Mouse (Mus musculus): ENCODE data around the gene Ddx46. TPM values are rescaled to one million over a fixed set of nuclear protein-coding genes. Genes with fewer than 3 reads are reported as not detected.
"Not testable (repeated sequence)": the region's sequence is repeated elsewhere in the genome, so short reads cannot be mapped to it uniquely, and the experiment has no call there.

Ddx46 gene
- polyA plus RNA-seq, 1 experiment = 13.0 TPM

DNA sequence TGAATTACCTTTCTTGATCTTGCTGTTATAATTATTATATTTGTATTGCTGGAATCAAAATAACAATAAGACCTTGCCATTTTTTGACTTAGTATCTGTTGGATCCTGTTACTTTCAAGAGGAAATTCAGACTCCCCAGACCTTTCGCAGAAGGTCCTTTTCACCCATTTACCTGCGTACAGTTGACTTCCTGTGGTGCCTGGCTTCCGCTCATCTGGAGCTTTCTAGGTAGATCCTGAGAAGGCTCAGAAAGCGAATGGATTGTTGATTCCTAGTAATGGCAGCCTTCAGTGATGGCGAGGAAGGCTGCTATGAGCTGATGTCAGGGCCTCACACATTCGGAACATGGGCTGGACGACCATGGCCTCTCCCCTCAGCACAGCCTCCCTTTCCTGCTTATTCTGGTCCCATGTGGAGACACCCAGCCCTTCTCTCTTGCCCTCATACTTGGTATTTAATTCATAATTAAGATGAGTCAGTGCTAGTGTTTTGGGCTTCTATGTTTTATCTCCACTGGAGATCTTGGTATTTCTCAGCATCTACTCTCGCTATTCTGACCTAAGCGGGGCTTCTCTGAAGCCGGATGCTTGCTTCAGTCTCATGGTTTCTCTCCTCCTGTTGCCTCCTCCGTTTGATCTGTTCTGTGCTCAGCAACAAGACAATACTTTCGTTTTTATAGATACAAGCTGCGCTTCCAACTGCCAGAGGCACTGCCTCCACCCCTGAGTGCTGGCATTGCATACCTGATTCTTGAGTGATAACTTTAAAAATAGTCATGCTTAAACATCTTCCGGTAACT is 1.6 kb downstream of the Ddx46 start:
- no peaks in the 10 kb centered on the region for H3K4me1 ChIP-seq (ENCODE audit: control insufficient read depth, insufficient read depth, low read length)
- no peak overlapping the region for H3K27ac ChIP-seq (ENCODE audit: insufficient read depth, low read depth, low read length)
- TF ChIP-seq POLR2A (IDR thresholded peaks at IDR 0.05; ENCODE audit: low read depth, low read length) (no peak), CTCF (conservative IDR thresholded peaks at IDR 0.05; ENCODE audit: insufficient read depth, insufficient read length, low read depth, low read length) (no peak)
- 86% methylated on average over 14 of the region's 14 CpGs for WGBS
- no peaks in the 10 kb centered on the region for H3K27me3 ChIP-seq (replicated peaks; ENCODE audit: control insufficient read depth, insufficient read depth, low read length)
- H3K4me3 ChIP-seq (ENCODE audit: insufficient read depth, low read depth, low read length) = no peak overlapping the region
- DNase-seq = no peak
- no peaks in the 10 kb centered on the region; the same call in 1 of the 2 replicates for H3K36me3 ChIP-seq (ENCODE audit: control insufficient read depth, insufficient read depth, low read length)

DNA sequence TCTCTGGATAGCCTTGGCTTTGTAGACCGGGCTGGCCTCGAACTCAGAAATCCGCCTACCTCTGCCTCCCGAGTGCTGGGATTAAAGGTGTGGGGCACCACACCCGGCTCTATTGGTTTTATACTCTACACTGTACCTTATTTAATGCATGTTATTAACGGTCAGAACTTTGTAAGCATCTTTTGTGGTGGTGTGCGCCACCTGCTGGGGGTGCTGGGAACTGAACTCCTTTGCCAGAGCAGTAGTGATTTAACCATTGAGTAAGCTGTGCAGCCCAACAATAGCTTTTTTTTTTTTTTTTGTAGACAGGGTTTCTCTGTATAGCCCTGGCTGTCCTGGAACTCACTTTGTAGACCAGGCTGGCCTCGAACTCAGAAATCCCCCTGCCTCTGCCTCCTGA is 5.7 kb downstream of the Ddx46 start:
- not testable (repeated sequence) for H3K4me3 ChIP-seq (ENCODE audit: insufficient read depth, low read depth, low read length); H3K27me3 ChIP-seq (replicated peaks; ENCODE audit: control insufficient read depth, insufficient read depth, low read length); H3K27ac ChIP-seq (ENCODE audit: insufficient read depth, low read depth, low read length); H3K4me1 ChIP-seq (ENCODE audit: control insufficient read depth, insufficient read depth, low read length); H3K36me3 ChIP-seq (ENCODE audit: control insufficient read depth, insufficient read depth, low read length)
- DNase-seq = peak; percentile 83
- peak; percentile 82 for TF ChIP-seq CTCF (conservative IDR thresholded peaks at IDR 0.05; ENCODE audit: insufficient read depth, insufficient read length, low read depth, low read length)
- 38% methylated on average over 8 of the region's 8 CpGs for WGBS

DNA sequence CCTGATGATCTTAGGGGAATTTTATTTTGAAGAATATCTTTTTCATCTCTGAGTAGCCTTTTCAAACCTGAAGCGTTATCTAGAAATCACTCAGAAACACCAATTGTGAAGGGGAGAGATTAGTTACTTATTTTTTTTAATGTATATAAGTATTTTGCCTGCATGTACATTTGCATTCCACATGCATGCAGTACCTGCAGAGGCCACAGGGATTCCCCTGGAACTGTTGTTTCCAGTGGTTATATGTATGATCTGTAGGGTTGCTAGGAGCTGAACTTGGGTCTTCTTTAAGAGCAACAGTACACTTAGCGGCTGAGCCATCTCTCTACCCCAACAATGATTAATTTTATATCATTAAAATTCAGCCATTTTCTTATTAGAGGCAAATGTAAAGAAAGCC is 9.7 kb downstream of the Ddx46 start:
- Histone ChIP-seq H3K36me3 (ENCODE audit: control insufficient read depth, insufficient read depth, low read length) (peaks cover 4% of the 10 kb centered on the region; the same call in 1 of the 2 replicates), H3K4me1 (ENCODE audit: control insufficient read depth, insufficient read depth, low read length) (no peaks in the 10 kb centered on the region), H3K27ac (ENCODE audit: insufficient read depth, low read depth, low read length) (no peak overlapping the region), H3K4me3 (ENCODE audit: insufficient read depth, low read depth, low read length) (no peak overlapping the region), H3K27me3 (replicated peaks; ENCODE audit: control insufficient read depth, insufficient read depth, low read length) (no peaks in the 10 kb centered on the region)
- WGBS = 83% methylated on average over 2 of the region's 2 CpGs
- DNase-seq = no peak
- no peak for TF ChIP-seq CTCF (conservative IDR thresholded peaks at IDR 0.05; ENCODE audit: insufficient read depth, insufficient read length, low read depth, low read length)
- no peak for TF ChIP-seq POLR2A (IDR thresholded peaks at IDR 0.05; ENCODE audit: low read depth, low read length)

DNA sequence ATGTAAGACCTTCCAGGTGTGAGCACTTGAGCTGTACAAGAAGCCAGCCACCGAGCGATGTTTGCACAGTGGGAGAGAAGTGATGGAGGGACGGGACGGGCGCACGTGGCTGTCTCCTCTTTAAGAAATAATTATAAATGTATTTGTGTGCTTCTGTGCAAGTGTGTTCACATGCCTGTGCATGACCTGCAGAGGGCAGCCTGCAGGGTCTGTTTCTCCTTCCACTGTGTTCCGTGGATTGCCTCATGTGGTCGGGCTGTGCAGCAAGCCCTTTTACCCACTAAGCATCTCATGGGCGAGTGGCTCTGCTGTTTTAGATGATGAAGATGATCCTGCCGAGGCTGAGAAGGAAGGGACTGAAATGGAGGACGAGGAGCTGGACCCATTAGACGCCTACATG is 15.3 kb downstream of the Ddx46 start:
- TF ChIP-seq CTCF (conservative IDR thresholded peaks at IDR 0.05; ENCODE audit: insufficient read depth, insufficient read length, low read depth, low read length) (peak; percentile 36), POLR2A (IDR thresholded peaks at IDR 0.05; ENCODE audit: low read depth, low read length) (no peak)
- WGBS = 83% methylated on average over 12 of the region's 12 CpGs
- peaks cover 9% of the 10 kb centered on the region for H3K36me3 ChIP-seq (ENCODE audit: control insufficient read depth, insufficient read depth, low read length)
- no peaks in the 10 kb centered on the region for H3K4me1 ChIP-seq (ENCODE audit: control insufficient read depth, insufficient read depth, low read length)
- H3K27me3 ChIP-seq (replicated peaks; ENCODE audit: control insufficient read depth, insufficient read depth, low read length) = no peaks in the 10 kb centered on the region
- no peak overlapping the region for H3K27ac ChIP-seq (ENCODE audit: insufficient read depth, low read depth, low read length)
- H3K4me3 ChIP-seq (ENCODE audit: insufficient read depth, low read depth, low read length) = no peak overlapping the region
- no peak for DNase-seq

DNA sequence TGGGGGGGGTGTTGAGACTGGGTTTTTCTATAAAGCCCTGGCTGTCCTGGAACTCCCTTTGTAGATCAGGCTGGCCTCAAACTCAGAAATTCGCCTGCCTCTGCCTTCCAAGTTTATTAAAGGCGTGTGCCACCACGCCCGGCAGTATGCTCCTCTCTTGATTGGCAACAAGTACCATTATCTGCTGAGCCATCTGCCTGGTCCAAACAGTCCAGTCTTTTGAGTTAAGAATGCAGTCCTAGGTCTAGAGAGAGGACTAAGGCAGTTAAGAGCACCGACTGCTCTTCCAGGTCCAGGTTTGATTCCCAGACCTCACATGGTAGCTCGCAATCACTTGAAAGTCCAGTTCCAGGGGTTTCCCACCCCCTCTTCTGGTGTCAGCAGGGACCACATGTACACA is 16.2 kb downstream of the Ddx46 start:
- 94% methylated on average over 6 of the region's 6 CpGs for WGBS
- TF ChIP-seq CTCF (conservative IDR thresholded peaks at IDR 0.05; ENCODE audit: insufficient read depth, insufficient read length, low read depth, low read length) = no peak
- TF ChIP-seq POLR2A (IDR thresholded peaks at IDR 0.05; ENCODE audit: low read depth, low read length) = no peak

DNA sequence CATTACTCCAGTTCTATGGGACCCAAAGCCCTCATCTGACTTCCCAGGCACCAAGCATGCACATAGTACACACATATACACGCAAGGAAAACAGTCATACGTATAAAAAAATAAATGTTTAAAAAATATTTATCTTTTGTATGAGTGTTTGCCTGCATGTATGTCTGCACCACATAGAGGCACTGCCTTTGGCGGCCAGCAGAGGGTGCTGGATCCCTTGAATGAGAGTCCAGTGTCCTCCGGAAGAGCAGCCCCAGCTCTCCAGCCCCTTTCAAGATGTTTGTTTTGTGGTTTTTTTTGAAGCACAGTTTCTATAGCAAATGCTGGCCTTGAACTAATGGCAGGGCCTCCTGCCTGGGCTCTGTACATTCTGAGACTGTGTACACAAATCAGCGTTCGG is 33.7 kb downstream of the Ddx46 start:
- Histone ChIP-seq H3K36me3 (ENCODE audit: control insufficient read depth, insufficient read depth, low read length) (peaks cover 7% of the 10 kb centered on the region), H3K27ac (ENCODE audit: insufficient read depth, low read depth, low read length) (no peak overlapping the region), H3K27me3 (replicated peaks; ENCODE audit: control insufficient read depth, insufficient read depth, low read length) (no peaks in the 10 kb centered on the region), H3K4me1 (ENCODE audit: control insufficient read depth, insufficient read depth, low read length) (no peaks in the 10 kb centered on the region), H3K4me3 (ENCODE audit: insufficient read depth, low read depth, low read length) (no peak overlapping the region)
- WGBS = 87% methylated on average over 6 of the region's 6 CpGs
- TF ChIP-seq POLR2A (IDR thresholded peaks at IDR 0.05; ENCODE audit: low read depth, low read length) (no peak), CTCF (conservative IDR thresholded peaks at IDR 0.05; ENCODE audit: insufficient read depth, insufficient read length, low read depth, low read length) (peak; percentile 61)
- DNase-seq = peak; percentile 68

More for the DNA sequence above, 16.2 kb downstream of the Ddx46 start:
- no peak for DNase-seq
- H3K4me3 ChIP-seq (ENCODE audit: insufficient read depth, low read depth, low read length) = no peak overlapping the region
- H3K36me3 ChIP-seq (ENCODE audit: control insufficient read depth, insufficient read depth, low read length) = peaks cover 5% of the 10 kb centered on the region
- no peaks in the 10 kb centered on the region for H3K4me1 ChIP-seq (ENCODE audit: control insufficient read depth, insufficient read depth, low read length)
- no peaks in the 10 kb centered on the region for H3K27me3 ChIP-seq (replicated peaks; ENCODE audit: control insufficient read depth, insufficient read depth, low read length)
- no peak overlapping the region for H3K27ac ChIP-seq (ENCODE audit: insufficient read depth, low read depth, low read length)

DNA sequence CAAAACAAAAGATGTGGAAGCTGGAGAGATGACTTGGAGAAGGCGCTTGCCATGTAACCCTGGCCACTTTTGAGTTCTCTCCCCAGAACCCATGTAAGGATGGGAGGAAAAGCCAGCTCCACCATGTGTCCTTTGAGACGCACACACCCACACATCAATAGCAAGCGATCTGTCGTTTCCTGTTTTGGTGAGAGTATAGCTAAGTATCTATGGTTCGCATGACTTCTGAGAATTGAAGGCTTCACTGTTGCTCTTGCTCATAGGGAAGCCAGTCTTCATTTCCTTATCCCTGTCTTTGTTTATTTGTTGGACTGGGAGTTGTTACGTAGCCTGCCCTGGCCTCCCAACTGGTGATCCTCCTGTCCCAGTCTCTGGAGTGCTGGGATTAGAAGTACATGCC is 37.9 kb downstream of the Ddx46 start:
- no peak overlapping the region for H3K4me3 ChIP-seq (ENCODE audit: insufficient read depth, low read depth, low read length)
- H3K36me3 ChIP-seq (ENCODE audit: control insufficient read depth, insufficient read depth, low read length) = peaks cover 2% of the 10 kb centered on the region
- WGBS = 92% methylated on average over 6 of the region's 6 CpGs
- TF ChIP-seq CTCF (conservative IDR thresholded peaks at IDR 0.05; ENCODE audit: insufficient read depth, insufficient read length, low read depth, low read length) (no peak), POLR2A (IDR thresholded peaks at IDR 0.05; ENCODE audit: low read depth, low read length) (no peak)
- H3K27ac ChIP-seq (ENCODE audit: insufficient read depth, low read depth, low read length) = no peak overlapping the region
- no peaks in the 10 kb centered on the region for H3K27me3 ChIP-seq (replicated peaks; ENCODE audit: control insufficient read depth, insufficient read depth, low read length)
- DNase-seq = no peak
- H3K4me1 ChIP-seq (ENCODE audit: control insufficient read depth, insufficient read depth, low read length) = no peaks in the 10 kb centered on the region

All from kidney, adult 2 months (tissue).